Mouse (Mus musculus) liver, postnatal 0 days (tissue): ENCODE results near the gene Cyren.

Source experiments
- CTCF ChIP-seq: sonication (generic); IDR thresholded peaks from 2 replicates; pipeline ENCODE4 v1.5.1; 2016; ENCODE audit warnings: antibody characterized with exemption, low read depth
- EP300 ChIP-seq: IDR thresholded peaks from 2 replicates; pipeline ENCODE4 v1.6.1; 2016; ENCODE audit warnings: antibody characterized with exemption, low read depth, mild to moderate bottlenecking

DNA sequence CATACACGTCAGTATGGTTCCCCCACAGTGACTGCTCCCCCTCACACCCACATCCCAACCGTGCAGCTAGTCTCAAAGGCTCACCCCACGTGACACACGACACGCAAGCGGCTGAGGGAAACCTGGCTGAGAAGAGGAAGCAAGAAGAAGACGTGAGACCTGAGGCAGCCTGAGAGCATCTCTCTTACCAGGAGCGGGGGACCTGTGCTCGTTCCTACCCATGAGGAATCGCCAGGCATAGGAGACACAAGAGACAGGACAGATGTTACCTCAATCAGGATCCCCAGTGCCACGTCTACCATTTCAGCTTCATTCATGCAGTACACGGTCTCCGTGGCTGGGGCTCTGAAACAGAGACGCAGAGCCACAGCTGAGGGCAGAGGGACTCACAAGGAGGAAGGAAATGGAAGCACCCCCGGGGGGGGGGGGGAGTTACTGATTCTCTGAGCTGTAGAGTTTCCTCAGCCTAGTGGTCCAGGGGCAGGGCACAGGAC is 2.5 kb downstream of the Cyren start:
- TF ChIP-seq EP300 (no peak), CTCF (no peak)
